Mouse (Mus musculus) myocyte (in vitro differentiated cells): ENCODE measurements at regions not wholly inside any gene's neighbourhood (a gene's known extent, or its start where the extent isn't known, plus 50 kb on each side); places are given as distances from the start of the nearest gene placed in this dataset.

Source experiments
- MYOG ChIP-seq, 3 experiments: IDR thresholded peaks; one replicate each; pipeline ENCODE4 v1.6.1; 2011; ENCODE audit warnings: control low read depth in 2 of 3, low read depth in 2 of 3, mild to moderate bottlenecking in 2 of 3; ENCODE audit not compliant: insufficient read length in 2 of 3, control insufficient read depth in 1 of 3, insufficient read depth in 1 of 3
- POLR2A ChIP-seq: IDR thresholded peaks from one replicate; pipeline ENCODE4 v1.6.1; 2011; ENCODE audit warnings: low read depth, mild to moderate bottlenecking, control low read depth, moderate library complexity; ENCODE audit not compliant: insufficient read length
- SRF ChIP-seq: IDR thresholded peaks from one replicate; pipeline ENCODE4 v1.6.1; 2011; ENCODE audit warnings: low read depth; ENCODE audit not compliant: control insufficient read depth, insufficient read length
- TCF12 ChIP-seq: IDR thresholded peaks from one replicate; pipeline ENCODE4 v1.6.1; 2011; ENCODE audit warnings: mild to moderate bottlenecking, control low read depth; ENCODE audit not compliant: poor library complexity, insufficient read depth, severe bottlenecking

GRCm38 (mm10) chrX:161633869-161634268, 83.0 kb upstream of the Rai2 start:
- TF ChIP-seq TCF12 (no peak), POLR2A (no peak), MYOG (IDR thresholded peaks at IDR 0.05; ENCODE audit: control insufficient read depth in 1 of 3, insufficient read depth in 1 of 3, insufficient read length in 2 of 3, low read depth in 2 of 3) (no peak), SRF (no peak)
